ENCODE assay signal across 11 mouse cellular contexts in the genomic region with DNA sequence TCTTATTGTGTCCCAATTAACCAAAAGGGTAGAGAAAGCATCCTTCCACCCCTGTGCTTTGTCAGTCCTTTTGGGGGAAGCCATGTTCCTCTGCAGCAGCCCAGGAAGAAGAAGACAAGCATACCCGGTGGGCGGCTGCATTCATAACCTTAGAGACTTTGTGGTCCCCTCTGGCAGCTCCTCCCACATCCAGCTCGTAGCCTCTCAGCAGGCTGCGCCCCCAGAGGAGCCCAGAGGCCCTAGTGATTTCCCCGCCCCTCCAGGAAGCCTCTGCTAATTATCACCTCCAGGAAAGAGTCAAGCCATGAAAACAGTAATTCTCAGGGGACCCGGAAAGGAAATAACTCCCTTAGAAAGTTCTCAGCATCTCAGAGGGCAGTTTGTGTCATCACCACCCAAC. TPM values are rescaled to one million over a fixed set of nuclear protein-coding genes. Genes with fewer than 3 reads are reported as not detected.
DNase-seq lines count a peak whose midpoint lies in the region; ATAC-seq and TF ChIP-seq lines count a peak whose summit lies in the region.
"Had no signal": no experiment of that assay in that cellular context is flagged by ENCODE, and none has a peak within 500 bp of the region (broad histone marks: within the 10 kb centered on the region; RNA-seq: fewer than 3 reads in every experiment).

No protein-coding gene starts in this region.

- in situ Hi-C loops in CH12.LX (cut with MboI; ENCODE audit: low pct_ligation_motif_present, low pct_unique_long_range_greater_than_20kb, low sequenced_read_pairs): no loop called here

- H3K9me3 ChIP-seq in intestine, embryonic 14.5 days (ENCODE audit: control insufficient read depth, low read length): no peaks in the 10 kb centered on the region
- H3K9me3 ChIP-seq in intestine, postnatal 0 days (ENCODE audit: control insufficient read depth): no peaks in the 10 kb centered on the region
- H3K9me3 ChIP-seq in CH12.LX (replicated peaks; ENCODE audit: low read length): peaks cover 2% of the 10 kb centered on the region
- H3K9me3 ChIP-seq: stomach, embryonic 15.5 days had no signal

- no peak overlapping the region for H3K4me3 ChIP-seq in intestine, embryonic 14.5 days (ENCODE audit: low read depth, low read length)
- H3K4me3 ChIP-seq in intestine, postnatal 0 days (ENCODE audit: low read depth, low read length): no peak overlapping the region
- H3K4me3 ChIP-seq in CH12.LX (replicated peaks in 1 of 3; ENCODE audit: low read depth in 2 of 3, low read length in 2 of 3, poor library complexity in 1 of 3): peak overlapping the region in 1 of 3 experiments; percentile 3
- H3K4me3 ChIP-seq: erythroblast, embryonic 14.5 days; stomach, embryonic 15.5 days had no signal

- TF ChIP-seq EP300 in CH12.LX (IDR thresholded peaks at IDR 0.05; ENCODE audit: low read length): peak; percentile 21

- 0 out of 2 replicates have a peak, but pooled peaks cover 2% of the 10 kb centered on the region for H3K36me3 ChIP-seq in intestine, embryonic 14.5 days (ENCODE audit: control insufficient read depth, insufficient read depth, low read length)
- no peaks in the 10 kb centered on the region for H3K36me3 ChIP-seq in intestine, postnatal 0 days (ENCODE audit: control insufficient read depth, insufficient read depth)
- peaks cover 28 to 66% of the 10 kb centered on the region in 2 experiments for H3K36me3 ChIP-seq in CH12.LX (replicated peaks in 1 of 2; ENCODE audit: control insufficient read depth in 1 of 2, insufficient read depth in 1 of 2, low read length in 1 of 2)
- H3K36me3 ChIP-seq: stomach, embryonic 15.5 days had no signal

- dilution Hi-C loops in CH12.LX (cut with MboI; ENCODE audit: extremely low pct_ligation_motif_present, extremely low pct_unique_long_range_greater_than_20kb, low sequenced_read_pairs): no loop called here

- H3K4me2 ChIP-seq in intestine, embryonic 14.5 days (ENCODE audit: low read length): no peak overlapping the region
- no peak overlapping the region for H3K4me2 ChIP-seq in intestine, postnatal 0 days (replicated peaks; ENCODE audit: low read depth)
- peak overlapping the region; percentile 77 for H3K4me2 ChIP-seq in CH12.LX (ENCODE audit: insufficient read depth, low read depth, poor library complexity, severe bottlenecking)
- H3K4me2 ChIP-seq: stomach, embryonic 15.5 days had no signal

- no peak for DNase-seq in intestine, embryonic 14.5 days (ENCODE audit: low spot score)
- DNase-seq in CH12.LX (ENCODE audit: extremely low read depth) (peak; percentile 92), MN1 (ENCODE audit: low spot score) (no peak)
- DNase-seq in heart, adult 8-10 months (ENCODE audit: low spot score): peak; percentile 78
- DNase-seq in kidney, adult 9 months: peak; percentile 44
- DNase-seq in frontal cortex, postnatal 14 days (ENCODE audit: low spot score in 2 of 2): no peak
- DNase-seq in cerebellum, postnatal 36 days: no peak

- peaks cover 11% of the 10 kb centered on the region for H3K4me1 ChIP-seq in intestine, embryonic 14.5 days (replicated peaks; ENCODE audit: control insufficient read depth, insufficient read depth, low read length)
- H3K4me1 ChIP-seq in intestine, postnatal 0 days (replicated peaks; ENCODE audit: control insufficient read depth, insufficient read depth, low read length): no peaks in the 10 kb centered on the region
- peaks cover 46 to 90% of the 10 kb centered on the region in 2 experiments for H3K4me1 ChIP-seq in CH12.LX (ENCODE audit: control insufficient read depth in 1 of 2, insufficient read depth in 2 of 2)

- no peak overlapping the region for H3K9ac ChIP-seq in intestine, embryonic 14.5 days (ENCODE audit: low read length)
- H3K9ac ChIP-seq in intestine, postnatal 0 days (ENCODE audit: low read depth, low read length): no peak overlapping the region
- H3K9ac ChIP-seq in CH12.LX (ENCODE audit: insufficient read depth, low read depth): peak overlapping the region; percentile 24
- H3K9ac ChIP-seq: liver, embryonic 14.5 days; stomach, embryonic 15.5 days had no signal

- no peak for TF ChIP-seq CTCF in intestine, postnatal 0 days (IDR thresholded peaks at IDR 0.05; ENCODE audit: low read depth)
- TF ChIP-seq CTCF in CH12.LX (conservative IDR thresholded peaks at IDR 0.05 in 1 of 2, IDR thresholded peaks at IDR 0.05 in 1 of 2; ENCODE audit: low read depth in 2 of 2, low read length in 2 of 2): peak in 1 of 2 experiments; percentile 17; a peak in 1 of 4 replicates

- H3K27me3 ChIP-seq in intestine, embryonic 14.5 days (replicated peaks; ENCODE audit: control insufficient read depth, insufficient read depth, low read length): no peaks in the 10 kb centered on the region
- no peaks in the 10 kb centered on the region for H3K27me3 ChIP-seq in intestine, postnatal 0 days (replicated peaks; ENCODE audit: control insufficient read depth, insufficient read depth, low read length)
- H3K27me3 ChIP-seq in CH12.LX (replicated peaks): no peaks in the 10 kb centered on the region
- H3K27me3 ChIP-seq: stomach, embryonic 15.5 days had no signal

- H3K79me2 ChIP-seq in CH12.LX (replicated peaks; ENCODE audit: control insufficient read depth, extremely low read depth, insufficient read depth, poor library complexity, severe bottlenecking): peaks cover 95% of the 10 kb centered on the region

- ATAC-seq in intestine, embryonic 14.5 days (replicated peaks; ENCODE audit: low FRiP score, low TSS enrichment, low read depth): no peak
- no peak for ATAC-seq in intestine, postnatal 0 days

- H3K27ac ChIP-seq in intestine, embryonic 14.5 days (ENCODE audit: low read depth): peak overlapping the region; percentile 51; the same call in 1 of the 2 replicates
- H3K27ac ChIP-seq in intestine, postnatal 0 days (ENCODE audit: low read depth, low read length): no peak overlapping the region
- peak overlapping the region; percentile 81 for H3K27ac ChIP-seq in CH12.LX (ENCODE audit: insufficient read depth, low read depth)
- H3K27ac ChIP-seq: liver, embryonic 14.5 days; stomach, embryonic 15.5 days had no signal

- TF ChIP-seq POLR2A in CH12.LX (IDR thresholded peaks at IDR 0.05; ENCODE audit: low read depth, low read length): peak; percentile 54

- no peak; the same call in 1 of the 2 replicates for TF ChIP-seq RAD21 in CH12.LX (IDR thresholded peaks at IDR 0.05; ENCODE audit: low read depth, low read length)

- 18% methylated on average over 6 of the region's 6 CpGs for WGBS in intestine, embryonic 14.5 days
- WGBS in intestine, postnatal 0 days: 21% methylated on average over 6 of the region's 6 CpGs

TF ChIP-seq in CH12.LX, 34 proteins besides CTCF, POLR2A, EP300 and RAD21 (continues in another document):
- TF ChIP-seq PAX5 (IDR thresholded peaks at IDR 0.05; ENCODE audit: low read length): no peak
- TF ChIP-seq IRF4 (IDR thresholded peaks at IDR 0.05; ENCODE audit: low read depth, low read length): 0 out of 2 replicates have a peak, but pooled peaks have one; percentile 29
- no peak; the same call in 1 of the 2 replicates for TF ChIP-seq NRF1 (IDR thresholded peaks at IDR 0.05; ENCODE audit: low read depth, low read length)
- TF ChIP-seq MXI1 (IDR thresholded peaks at IDR 0.05; ENCODE audit: low read depth, low read length): peak; percentile 88
- TF ChIP-seq KAT2A (IDR thresholded peaks at IDR 0.05; ENCODE audit: insufficient replicate concordance, low read length): 0 out of 2 replicates have a peak, but pooled peaks have one; percentile 16
- peak; percentile 69 for TF ChIP-seq ETS1 (conservative IDR thresholded peaks at IDR 0.05; ENCODE audit: low read depth, low read length)
- TF ChIP-seq SIN3A (IDR thresholded peaks at IDR 0.05; ENCODE audit: low read length): peak; percentile 66; the same call in 1 of the 2 replicates
- TF ChIP-seq ZC3H11A (IDR thresholded peaks at IDR 0.05; ENCODE audit: low read depth, low read length): no peak
- 0 out of 2 replicates have a peak, but pooled peaks have one; percentile 1 for TF ChIP-seq SMC3 (IDR thresholded peaks at IDR 0.05; ENCODE audit: low read depth, low read length)
- TF ChIP-seq CHD2 (IDR thresholded peaks at IDR 0.05; ENCODE audit: low read length): peak; percentile 42; the same call in 1 of the 2 replicates
- 0 out of 2 replicates have a peak, but pooled peaks have one; percentile 21 for TF ChIP-seq MYC (IDR thresholded peaks at IDR 0.05; ENCODE audit: low read depth, low read length)
- TF ChIP-seq ZNF384 (IDR thresholded peaks at IDR 0.05; ENCODE audit: low read depth, low read length): no peak
- peak; percentile 52; the same call in 1 of the 2 replicates for TF ChIP-seq MEF2A (IDR thresholded peaks at IDR 0.05; ENCODE audit: borderline replicate concordance, low read depth, low read length)
- peak; percentile 41 for TF ChIP-seq HCFC1 (IDR thresholded peaks at IDR 0.05; ENCODE audit: low read depth, low read length)
- no peak for TF ChIP-seq ZKSCAN1 (IDR thresholded peaks at IDR 0.05; ENCODE audit: borderline replicate concordance, low read depth, low read length)
- no peak for TF ChIP-seq JUN (IDR thresholded peaks at IDR 0.05; ENCODE audit: insufficient read depth, low read depth, low read length)
- no peak for TF ChIP-seq MAFK (IDR thresholded peaks at IDR 0.05; ENCODE audit: insufficient replicate concordance, low read length)
- no peak; the same call in 1 of the 2 replicates for TF ChIP-seq CHD1 (IDR thresholded peaks at IDR 0.05; ENCODE audit: low read depth, low read length)
- no peak for TF ChIP-seq E2F4 (IDR thresholded peaks at IDR 0.05; ENCODE audit: insufficient replicate concordance, low read depth, low read length)
- TF ChIP-seq ZMIZ1 (IDR thresholded peaks at IDR 0.05; ENCODE audit: low read depth, low read length): peak; percentile 53; the same call in 1 of the 2 replicates
- TF ChIP-seq GABPA (IDR thresholded peaks at IDR 0.05; ENCODE audit: insufficient replicate concordance, low read depth, low read length): no peak
- 0 out of 2 replicates have a peak, but pooled peaks have one; percentile 17 for TF ChIP-seq UBTF (IDR thresholded peaks at IDR 0.05; ENCODE audit: low read depth, low read length)
- TF ChIP-seq POLR2AphosphoS2 (IDR thresholded peaks at IDR 0.05; ENCODE audit: low read depth, low read length): no peak; the same call in 1 of the 2 replicates
- peak; percentile 54 for TF ChIP-seq NELFE (IDR thresholded peaks at IDR 0.05; ENCODE audit: low read depth, low read length)
- TF ChIP-seq ELF1 (IDR thresholded peaks at IDR 0.05; ENCODE audit: low read depth, low read length): peak; percentile 73
- peak; percentile 81; the same call in 1 of the 2 replicates for TF ChIP-seq MAZ (IDR thresholded peaks at IDR 0.05; ENCODE audit: low read depth, low read length)

RNA-seq across cellular contexts. Expression of a gene that starts 21.1 kb away (rescaled TPM):
- polyA plus RNA-seq in intestine, embryonic 14.5 days (2014; fragmentation: Nextera tagmentation; extraction: Ambion mirVana): 26.5 and 28.4 TPM in 2 replicates
- polyA plus RNA-seq in intestine, postnatal 0 days (2015; fragmentation: Nextera tagmentation; extraction: Ambion mirVana): 11.6 and 13.0 TPM in 2 replicates
- total RNA-seq in CH12.LX (2012; rRNA removed) (52.3 and 77.1 TPM in 2 replicates), CH12.LX (2014; rRNA removed) (33.5 and 40.8 TPM in 2 replicates)
- polyA plus RNA-seq in CH12.LX (2012; ENCODE audit: insufficient read length, low read depth): 49.2 and 67.2 TPM in 2 replicates
- total RNA-seq in heart, adult 8-10 months (2022): 100 to 1,000 TPM; 122 to 159 (median 140) TPM

Comparison
In these comparisons a context has a peak if more than half of its experiments do, and no peak if none do; other contexts are left out.
1. DNase-seq: peak in CH12.LX (single experiment), heart, adult 8-10 months (single experiment) and kidney, adult 9 months (single experiment); none in intestine, embryonic 14.5 days (single experiment), MN1 (single experiment), frontal cortex, postnatal 14 days (0 of 2) and cerebellum, postnatal 36 days (0 of 2).